Mouse (Mus musculus): ENCODE measurements around the gene Kdm1a. TPM values are rescaled to one million over a fixed set of nuclear protein-coding genes. Genes with fewer than 3 reads are reported as not detected.

Kdm1a gene
- total RNA-seq, 1 experiment from 2014 or later = 59.3 TPM

DNA sequence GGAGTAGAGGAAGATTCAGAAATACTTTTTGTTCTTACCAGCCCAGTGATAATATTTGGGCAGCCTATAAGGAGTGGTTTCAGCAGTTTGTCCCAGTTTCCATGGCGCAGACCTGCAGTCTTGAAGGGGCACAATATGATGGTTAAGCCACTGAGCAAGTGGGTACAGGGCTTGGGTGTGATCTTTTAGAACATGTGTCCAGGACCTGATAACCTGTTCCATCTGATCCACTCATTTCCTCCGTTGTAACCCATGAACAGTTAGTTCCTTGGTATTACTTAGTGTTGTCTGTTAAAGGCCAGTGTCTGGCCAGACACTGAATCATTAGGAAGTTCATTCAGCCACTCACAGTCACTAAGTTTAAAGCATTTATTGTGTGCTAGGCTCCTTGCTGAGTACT is 78.2 kb downstream of the Kdm1a start:
- DNase-seq = no peak

DNA sequence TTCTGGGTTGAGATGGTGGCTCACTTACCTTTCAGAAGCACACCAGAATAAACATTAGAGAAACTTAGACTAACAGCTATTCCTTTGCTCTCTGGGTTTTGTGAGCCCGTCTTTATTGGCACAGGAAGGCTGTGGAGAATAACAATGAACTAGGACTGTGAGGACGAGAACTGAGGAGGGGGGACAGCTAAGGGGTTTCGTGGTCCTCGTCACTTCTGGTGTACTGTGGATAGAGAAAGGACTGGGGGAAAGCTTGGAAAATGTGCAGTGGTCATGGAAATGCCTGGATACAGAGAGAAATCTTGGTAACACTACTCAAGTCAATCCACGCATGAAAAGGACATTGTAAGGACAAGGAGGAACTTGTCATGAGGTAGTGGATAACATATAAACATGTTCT is 80.6 kb downstream of the Kdm1a start:
- no peak for DNase-seq

DNA sequence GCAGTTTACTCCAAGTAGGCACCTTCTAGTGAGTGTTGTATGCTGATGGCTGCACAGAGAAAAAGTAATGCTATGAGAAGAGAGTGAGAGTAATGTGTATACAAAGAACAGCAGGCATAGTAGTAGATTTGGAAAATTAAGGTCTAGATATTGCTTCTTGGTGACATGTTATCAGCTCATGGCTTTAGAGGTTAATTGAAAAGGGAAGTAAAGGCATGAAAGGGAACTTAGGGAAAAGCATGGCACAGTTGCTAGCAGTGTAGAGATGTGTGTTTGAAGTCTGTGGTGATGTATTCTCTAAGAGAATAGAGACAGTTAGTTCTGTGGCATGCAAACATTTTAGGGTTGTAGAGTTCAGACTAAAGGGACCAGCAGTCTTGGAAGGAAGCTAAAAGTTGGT is 82.7 kb downstream of the Kdm1a start:
- DNase-seq = no peak

DNA sequence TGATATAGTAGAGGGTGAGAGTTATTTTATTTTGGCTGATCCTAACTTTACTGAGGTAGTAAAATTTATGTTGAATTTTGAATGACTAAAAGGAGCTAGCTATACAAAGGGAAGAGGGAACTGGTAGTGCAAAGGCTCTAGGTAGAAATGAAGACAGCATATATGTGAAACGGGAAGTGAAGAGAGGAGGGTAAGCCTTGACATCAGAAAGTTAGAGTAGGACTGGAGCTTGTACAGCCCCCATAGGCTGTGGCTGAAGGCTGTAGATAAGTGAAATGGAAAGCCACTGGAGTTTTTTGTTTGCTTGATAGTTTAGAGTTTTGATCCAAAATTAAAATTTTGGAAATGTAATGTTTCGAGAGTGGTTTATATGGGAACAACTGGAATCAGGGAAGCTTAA is 83.9 kb downstream of the Kdm1a start:
- DNase-seq = no peak

DNA sequence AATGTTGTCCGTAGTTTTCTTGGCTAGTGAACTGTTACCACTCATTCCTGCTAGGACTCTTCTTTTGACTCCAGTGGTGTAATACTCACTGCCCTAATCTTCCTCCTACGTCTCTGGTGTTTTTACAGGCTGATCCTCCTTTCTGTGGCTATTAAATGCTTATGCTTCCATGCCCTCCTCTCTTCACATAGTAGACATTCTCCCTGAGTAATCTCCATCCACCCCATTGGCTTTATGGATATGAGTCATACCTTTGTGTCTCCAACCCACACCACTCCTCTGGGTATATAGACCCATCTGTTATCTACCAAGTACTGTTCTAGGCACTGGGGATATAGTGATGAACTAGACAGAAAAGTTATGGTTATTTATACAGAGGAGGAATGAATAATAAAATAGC is 84.4 kb downstream of the Kdm1a start:
- no peak for DNase-seq

DNA sequence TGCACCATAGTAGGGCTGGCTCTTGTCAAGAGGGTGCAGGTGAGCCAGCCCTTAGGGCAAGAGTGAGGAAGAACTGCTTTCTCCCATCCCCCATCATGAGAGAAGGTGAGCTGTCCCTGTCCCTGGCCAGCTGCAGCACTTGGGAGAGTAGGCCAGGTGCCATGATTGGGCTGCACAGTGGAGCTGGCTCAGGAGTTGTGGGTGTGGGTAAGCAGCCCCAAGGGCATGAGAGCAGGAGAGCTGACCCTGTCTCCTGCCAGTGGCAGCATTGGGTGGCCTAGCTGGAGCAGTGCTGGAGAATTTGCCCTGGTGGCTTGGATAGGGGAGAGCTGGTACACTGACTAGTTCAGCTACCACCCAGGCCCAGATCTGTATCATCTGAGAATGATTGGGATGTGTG is 89.6 kb downstream of the Kdm1a start:
- DNase-seq = peak; percentile 10

DNA sequence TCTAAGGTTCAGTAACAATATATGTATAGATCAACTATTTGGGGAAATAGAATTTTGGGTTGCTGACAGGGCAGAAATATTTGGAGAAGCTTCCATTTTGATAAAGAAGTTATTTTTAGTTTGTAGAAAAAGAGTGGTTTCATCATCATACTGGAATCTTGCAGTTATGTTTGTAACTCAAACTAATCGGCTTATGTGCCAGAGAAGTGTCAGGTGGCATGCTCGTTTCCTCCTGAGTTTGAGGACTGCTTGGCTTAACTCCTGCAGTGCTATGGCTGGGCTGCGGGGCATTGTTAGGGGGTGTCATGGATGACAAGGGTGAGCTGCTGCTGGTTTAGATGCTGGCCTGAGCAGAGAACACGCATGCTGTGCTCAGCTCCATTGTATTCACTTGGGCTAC is 90.8 kb downstream of the Kdm1a start:
- DNase-seq = no peak

DNA sequence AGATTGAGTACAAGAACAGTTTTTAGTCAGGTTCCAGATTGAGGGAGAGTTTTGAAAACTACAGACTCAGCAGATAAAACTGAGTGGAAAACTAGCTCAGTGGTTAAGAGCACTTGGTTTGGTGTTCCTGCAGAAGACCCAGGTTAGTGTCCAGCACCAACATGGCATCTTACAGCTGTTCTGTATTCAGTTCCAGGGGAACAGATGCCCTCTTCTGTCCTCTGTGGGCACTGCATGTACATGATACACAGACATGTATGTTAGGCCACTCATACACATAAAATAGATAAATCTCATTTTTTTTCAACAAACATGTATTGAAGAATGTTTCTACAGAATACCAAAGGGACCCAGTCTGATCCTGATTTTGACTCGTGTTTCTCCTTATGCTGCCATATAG is 92.7 kb downstream of the Kdm1a start:
- DNase-seq = peak; percentile 27

DNA sequence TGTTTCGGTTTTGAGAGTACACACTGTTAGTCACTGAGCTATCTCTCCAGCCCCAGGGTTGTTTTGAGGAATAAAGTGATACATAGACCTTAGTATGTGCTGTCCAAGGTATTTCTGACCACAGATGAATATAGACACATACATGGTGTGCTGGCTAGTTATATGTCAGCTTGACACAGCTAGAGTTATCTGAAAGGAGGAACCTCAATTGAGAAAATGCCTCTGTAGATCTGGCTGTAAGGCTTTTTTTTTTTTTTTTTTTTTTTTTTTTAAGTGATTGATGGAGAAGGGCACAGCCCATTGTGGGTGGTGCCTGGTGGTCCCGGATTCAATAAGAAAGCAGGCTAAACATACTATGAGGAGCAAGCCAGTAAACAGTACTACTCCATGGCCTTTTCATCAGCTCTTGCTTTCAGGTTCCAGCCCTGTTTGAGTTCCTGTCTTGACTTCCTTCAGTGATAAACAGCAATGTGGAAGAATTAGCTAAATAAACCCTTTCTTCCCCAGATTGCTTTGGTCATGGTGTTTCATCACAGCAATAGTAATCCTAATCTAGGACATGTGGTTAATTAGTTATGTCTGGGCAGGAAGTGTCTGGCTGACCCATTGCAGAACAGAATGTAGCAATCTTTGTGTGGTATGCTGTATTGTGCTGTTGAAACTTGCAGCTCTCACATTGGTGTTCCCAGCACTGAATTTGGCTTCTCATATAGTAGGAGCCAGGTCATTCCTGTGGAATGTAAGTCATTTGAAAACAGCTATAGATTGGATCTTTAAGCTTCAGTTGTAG is 96.9 kb downstream of the Kdm1a start:
- no peak for DNase-seq

Small RNA genes within 50 kb of the gene (microRNA-seq; reads per million reads assigned to microRNA genes)
- gene Gm22180 = 0 reads per million in 2 experiments

Other genes with a start within 250 kb of the Kdm1a start
- not detected in 2 replicates for gene Htr1d, start 179.2 kb downstream of the Kdm1a start, total RNA-seq (2021)
- 0.30 and 0.71 TPM in 2 replicates for gene 6030445D17Rik, start 140.5 kb downstream of the Kdm1a start, total RNA-seq (2021)
- gene Luzp1, start 133.0 kb downstream of the Kdm1a start, total RNA-seq (2021) = 30.6 and 37.2 TPM in 2 replicates
- not detected in 2 replicates for gene Tex46, start 7.7 kb upstream of the Kdm1a start, total RNA-seq (2021)
- not detected in 2 replicates for gene Lactbl1, start 19.9 kb upstream of the Kdm1a start, total RNA-seq (2021)
- 15.1 and 17.8 TPM in 2 replicates for gene Ephb2, start 233.3 kb upstream of the Kdm1a start, total RNA-seq (2021)